Mouse (Mus musculus) brown adipose tissue, adult 24 weeks (tissue): ENCODE results near the gene Clpp. TPM values are rescaled to one million over a fixed set of nuclear protein-coding genes. Genes with fewer than 3 reads are reported as not detected.

Experiments
- H3K27ac ChIP-seq: fragments of 200-500 bp; replicated peaks from 2 replicates; pipeline ENCODE4 v1.5.1; 2012; ENCODE audit warnings: low read depth, mild to moderate bottlenecking, low read length
- H3K4me1 ChIP-seq: fragments of 200-500 bp; 2 replicates; pipeline ENCODE4 v1.6.1; 2012; ENCODE audit warnings: low read length, mixed read lengths; ENCODE audit not compliant: control insufficient read depth, insufficient read depth, insufficient read length
- H3K4me3 ChIP-seq: fragments of 200-500 bp; 2 replicates; pipeline ENCODE4 v1.5.1; 2012; ENCODE audit warnings: low read depth, mild to moderate bottlenecking, low read length, moderate library complexity; ENCODE audit not compliant: insufficient read depth
- polyA plus RNA-seq: library from polyadenylated mRNA; stranded (reverse); fragments of >200 nt; gene quantifications from 2 replicates; pipeline ENCODE4 v1.2.4, GENCODE M21; 2012; ENCODE audit not compliant: missing spikeins, insufficient read depth, insufficient read length

Gene Clpp
- polyA plus RNA-seq, 1 experiment = 175 TPM

DNA sequence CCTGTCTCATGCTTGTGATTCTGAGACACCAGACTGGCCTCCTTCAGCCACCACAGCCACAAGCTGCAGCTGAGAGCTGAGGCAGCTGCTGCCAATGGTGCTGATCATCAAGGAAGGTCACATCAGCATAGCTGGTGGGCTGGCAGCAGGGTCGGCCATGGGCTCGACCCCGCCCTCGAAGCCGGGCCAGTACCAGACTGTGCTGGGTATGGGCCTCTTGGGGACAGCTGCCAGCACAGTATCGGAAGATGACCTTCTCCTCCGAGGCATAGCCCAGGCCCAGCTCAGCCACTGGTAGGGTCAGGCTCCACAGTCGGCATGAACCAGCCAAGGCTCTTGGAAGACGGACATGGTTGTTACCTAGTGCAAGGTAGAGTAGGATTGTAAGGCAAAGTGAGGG, 9.3 kb downstream of the Clpp start:
- H3K4me3 ChIP-seq = no peak overlapping the region
- H3K4me1 ChIP-seq = no peaks in the 10 kb centered on the region
- no peak overlapping the region for H3K27ac ChIP-seq

DNA sequence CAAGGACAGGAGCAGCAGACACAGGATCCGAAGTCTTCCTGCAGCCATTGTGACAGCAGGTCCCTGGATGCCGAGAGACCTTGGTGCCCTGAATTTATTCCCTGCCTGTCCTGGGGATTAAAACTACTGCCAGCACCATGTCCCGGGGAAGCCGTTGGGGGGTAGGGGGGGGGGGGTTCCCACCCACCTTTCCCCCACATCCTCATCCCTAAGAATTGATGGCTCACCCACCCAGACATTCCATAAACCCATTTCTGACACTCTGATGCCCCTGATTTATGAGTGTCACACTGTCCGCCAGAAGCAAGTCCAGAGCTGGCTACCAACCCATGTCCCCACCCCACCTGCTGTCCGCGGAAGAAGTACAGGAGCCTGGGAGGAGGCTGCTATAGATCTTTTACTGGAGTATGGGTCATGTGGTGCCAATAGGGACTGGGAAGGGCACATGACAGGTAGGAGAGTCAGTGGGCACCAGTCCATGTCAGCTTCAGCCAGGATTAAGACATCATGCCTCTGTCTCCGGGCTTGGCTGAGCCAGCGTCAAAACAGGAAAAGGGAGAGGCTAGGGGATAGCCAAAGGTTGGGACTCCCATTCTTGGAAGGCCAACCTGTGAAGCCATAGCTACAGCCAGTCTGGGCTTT, 10.0 kb downstream of the Clpp start, which contains the start of gene Pspn:
Pspn (minus strand) TSS at position 51 of the 642 bp plus-strand sequence.
- H3K27ac ChIP-seq = no peak within 1 kb of the TSS
- no peak within 1 kb of the TSS for H3K4me3 ChIP-seq
- no peaks in the 10 kb centered on the region for H3K4me1 ChIP-seq

DNA sequence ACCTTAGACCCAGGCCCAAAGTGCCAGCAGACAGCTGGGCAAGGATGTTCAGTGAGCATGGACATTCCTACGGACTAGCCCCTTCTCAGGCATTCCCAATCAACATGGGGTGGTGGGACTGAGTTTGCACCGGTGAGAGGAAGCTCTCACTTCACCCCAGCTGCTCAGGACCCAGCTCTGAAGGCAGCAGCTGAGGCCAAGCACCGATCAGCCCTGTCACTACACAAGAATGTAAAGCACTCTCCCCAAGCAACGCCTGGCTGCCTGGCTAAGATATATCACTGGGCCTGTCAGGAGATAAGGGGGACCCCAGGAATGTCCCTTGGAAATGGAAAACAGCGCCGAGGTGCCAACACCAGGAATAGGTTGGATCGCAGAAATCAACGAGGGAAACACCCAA, 11.1 kb downstream of the Clpp start:
- Histone ChIP-seq H3K27ac (no peak overlapping the region), H3K4me3 (no peak overlapping the region), H3K4me1 (no peaks in the 10 kb centered on the region)

DNA sequence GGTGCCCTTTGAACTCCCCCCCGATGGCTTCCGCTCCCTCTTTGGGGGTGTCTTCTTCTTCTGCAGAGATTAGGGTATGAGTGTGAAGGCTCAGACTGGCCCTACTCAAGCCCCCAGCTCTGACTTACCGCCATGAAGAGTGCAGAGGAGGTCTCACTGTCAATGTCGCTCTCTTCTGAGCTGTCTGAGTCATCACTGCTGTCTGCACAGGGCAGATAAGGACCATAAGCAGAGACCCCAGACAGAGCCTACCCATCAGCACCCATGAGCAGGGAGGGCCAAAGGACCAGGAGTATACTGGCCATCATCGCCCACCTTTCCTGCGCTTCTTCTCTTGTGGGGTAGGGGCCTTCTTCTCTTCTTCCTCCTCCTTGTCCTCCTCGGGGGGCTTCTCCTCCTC, 13.9 kb downstream of the Clpp start:
- Histone ChIP-seq H3K27ac (no peak overlapping the region), H3K4me1 (no peaks in the 10 kb centered on the region), H3K4me3 (no peak overlapping the region)

DNA sequence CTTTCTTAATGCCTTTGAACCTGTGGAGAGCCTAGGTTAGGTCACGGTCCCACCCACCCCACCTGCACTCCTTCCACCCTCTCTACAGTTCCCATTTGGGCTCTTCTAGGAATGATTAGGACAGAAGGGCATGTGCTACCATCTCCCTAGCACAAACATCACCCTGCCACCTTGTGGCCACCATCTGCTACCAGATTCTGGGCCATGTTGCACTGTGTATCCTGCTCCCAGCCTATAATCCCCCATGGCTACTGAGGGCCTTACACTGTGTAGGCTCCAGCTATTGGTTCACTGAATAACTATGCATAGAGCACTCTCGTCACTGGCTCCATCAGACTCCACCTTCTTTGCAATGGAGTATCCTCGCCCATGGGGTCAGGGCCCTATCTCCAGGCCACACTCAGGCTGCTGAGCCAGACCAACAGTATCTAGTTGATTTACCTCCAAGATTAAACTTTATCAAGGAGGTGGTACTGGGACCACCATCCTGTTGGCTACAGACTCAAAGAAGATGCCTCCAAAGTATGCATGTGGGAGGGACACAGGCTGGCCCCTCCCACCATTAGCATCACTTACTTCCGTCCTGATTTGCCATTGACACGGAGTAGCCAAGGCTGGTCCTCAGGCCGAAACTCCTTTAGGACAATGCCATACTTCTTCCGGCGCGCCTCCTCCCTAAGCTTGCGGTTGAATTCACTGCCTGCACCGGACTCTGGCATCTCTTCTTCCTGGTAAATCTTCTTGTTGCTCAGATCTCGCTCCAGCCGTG, 17.2 kb downstream of the Clpp start:
- Histone ChIP-seq H3K4me1 (no peaks in the 10 kb centered on the region), H3K4me3 (no peak overlapping the region), H3K27ac (no peak overlapping the region)

DNA sequence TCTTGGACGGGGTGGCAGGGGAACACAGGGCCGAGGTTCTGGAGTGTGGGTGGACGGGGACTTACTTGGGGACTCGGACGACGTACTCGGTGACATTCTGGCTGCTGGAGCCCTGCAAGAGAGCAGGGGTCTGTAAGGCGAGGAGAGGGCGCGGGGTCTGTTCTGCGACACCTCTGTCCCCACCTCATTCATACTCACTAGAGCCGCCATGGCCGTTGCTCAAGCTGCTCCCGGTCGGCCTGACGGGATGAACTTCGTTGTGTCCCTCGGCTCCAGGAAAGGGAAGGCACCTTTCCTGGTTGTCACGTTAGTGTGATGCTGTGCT, 20.8 kb downstream of the Clpp start:
- Histone ChIP-seq H3K4me3 (peak overlapping the region; percentile 84), H3K27ac (peak overlapping the region; percentile 63), H3K4me1 (no peaks in the 10 kb centered on the region)

DNA sequence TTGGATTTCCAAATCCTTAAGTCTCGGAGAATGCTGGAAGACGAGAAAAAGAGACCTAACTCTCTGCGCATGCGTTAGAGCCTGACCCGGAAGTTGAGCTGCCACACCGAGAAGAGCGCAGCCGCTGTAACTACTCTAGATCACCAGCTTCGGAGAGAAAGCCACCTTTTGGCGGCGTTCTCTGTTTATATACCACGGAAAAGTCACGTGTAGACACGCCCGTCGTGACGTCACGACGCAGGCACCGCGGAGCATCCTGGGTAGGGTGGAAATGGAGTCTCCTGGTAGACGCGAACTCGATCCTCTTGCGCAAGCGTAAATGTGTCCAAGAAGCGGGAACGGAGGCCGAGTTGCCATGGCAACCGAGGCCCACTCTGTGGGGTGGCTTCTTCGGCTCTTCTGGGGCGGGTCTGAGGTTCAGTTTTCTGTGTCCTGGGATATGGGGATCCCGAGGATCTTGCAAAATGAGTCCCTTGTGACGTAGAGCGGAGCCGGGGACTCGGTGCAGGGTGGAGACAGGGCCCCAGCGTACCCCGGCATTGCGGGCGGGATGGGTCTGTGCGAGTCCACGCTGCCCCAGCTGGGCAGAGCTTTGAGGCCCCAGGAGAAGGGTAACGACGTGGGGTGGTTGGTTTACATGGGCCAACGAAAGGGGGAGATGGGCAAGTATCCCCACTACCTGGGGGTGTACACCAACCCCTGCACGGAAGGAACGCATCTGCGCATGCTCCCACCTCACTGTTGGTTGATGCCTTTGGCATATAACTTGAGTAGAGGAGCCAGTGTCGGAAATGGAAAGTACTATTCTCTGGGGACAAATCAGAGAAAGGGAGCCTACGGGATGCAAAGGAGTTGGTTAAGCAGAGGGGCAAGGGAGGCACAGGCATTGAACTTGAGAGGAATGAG, 21.4 kb downstream of the Clpp start, which contains the start of the genes Gtf2f1 and Gm17949:
Gtf2f1 (minus strand) TSS at position 53 of the 906 bp plus-strand sequence.
Gm17949 (plus strand) TSS at position 234 of the 906 bp plus-strand sequence.
- Histone ChIP-seq H3K4me1 (no peaks in the 10 kb centered on the region), H3K4me3 (peak within 1 kb of the TSS; percentile 84), H3K27ac (peak within 1 kb of the TSS; percentile 63)

DNA sequence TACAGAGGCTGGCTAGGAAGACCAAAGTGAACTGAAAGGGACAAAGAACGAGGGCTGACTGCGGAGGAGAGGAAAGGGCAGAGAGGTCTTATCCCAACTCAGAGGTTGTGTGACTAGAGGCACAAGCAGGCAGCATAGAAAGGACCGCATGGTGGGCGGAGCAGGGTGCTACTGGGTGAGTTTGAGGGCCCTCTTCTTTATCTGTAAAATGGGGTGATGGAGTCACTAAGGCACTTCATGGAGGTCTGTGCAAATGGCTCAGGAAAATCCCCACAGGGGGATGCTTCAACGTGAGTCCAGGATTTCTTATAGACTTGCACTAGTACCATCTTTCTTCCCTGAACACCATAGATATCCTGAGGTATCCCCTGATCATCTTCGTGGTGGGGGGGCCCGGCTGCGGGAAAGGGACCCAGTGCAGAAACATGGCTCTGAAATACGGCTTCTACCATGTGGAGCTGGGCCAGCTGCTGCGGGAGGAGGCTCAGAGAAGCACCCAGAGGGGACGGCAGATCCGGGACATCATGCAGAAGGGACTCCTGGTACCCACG, 22.2 kb downstream of the Clpp start:
- Histone ChIP-seq H3K4me1 (no peaks in the 10 kb centered on the region), H3K27ac (no peak overlapping the region)

DNA sequence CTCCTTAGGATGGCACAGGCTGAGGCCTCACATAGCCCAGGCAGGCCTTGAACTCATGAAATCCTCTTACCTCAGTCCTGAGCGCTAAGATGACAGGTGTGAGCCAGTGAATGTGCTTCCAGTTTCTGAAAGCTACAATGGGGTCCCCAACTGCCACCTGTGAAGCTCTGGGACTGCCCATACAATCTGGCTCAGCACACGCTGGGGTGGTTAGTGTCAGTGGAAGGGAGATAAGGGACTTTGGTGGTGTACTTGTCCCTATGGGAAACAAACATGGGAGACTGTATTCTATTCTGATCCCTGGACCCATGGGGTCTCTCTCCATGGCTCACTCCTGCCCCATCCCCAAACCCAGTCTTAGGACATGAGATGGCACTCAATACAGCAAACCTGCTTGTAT, 29.6 kb downstream of the Clpp start:
- H3K27ac ChIP-seq = no peak overlapping the region
- no peaks in the 10 kb centered on the region for H3K4me1 ChIP-seq
- H3K4me3 ChIP-seq = no peak overlapping the region

More for the DNA sequence above, 22.2 kb downstream of the Clpp start:
- H3K4me3 ChIP-seq = peak overlapping the region; percentile 68

DNA sequence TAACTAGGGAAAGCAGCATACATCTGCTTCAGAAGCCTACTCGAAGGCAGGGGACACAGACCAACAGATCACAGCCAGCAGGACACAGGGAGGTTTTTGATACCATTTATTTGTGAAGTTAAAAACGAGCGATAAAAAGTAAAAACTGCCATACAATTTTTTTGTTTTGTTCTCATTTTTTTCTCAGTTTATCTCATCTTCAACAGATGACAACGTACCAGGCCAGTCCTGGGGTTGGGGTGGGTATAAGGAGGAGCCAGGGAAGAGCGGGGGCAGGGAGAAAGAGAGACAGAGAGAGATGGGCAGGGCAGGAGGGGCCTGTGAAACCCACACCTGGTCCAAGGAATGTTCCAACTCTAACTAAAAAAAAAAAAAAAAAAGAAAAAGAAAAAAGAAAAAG, 30.9 kb downstream of the Clpp start:
- Histone ChIP-seq H3K4me3 (no peak overlapping the region), H3K4me1 (no peaks in the 10 kb centered on the region), H3K27ac (no peak overlapping the region)

DNA sequence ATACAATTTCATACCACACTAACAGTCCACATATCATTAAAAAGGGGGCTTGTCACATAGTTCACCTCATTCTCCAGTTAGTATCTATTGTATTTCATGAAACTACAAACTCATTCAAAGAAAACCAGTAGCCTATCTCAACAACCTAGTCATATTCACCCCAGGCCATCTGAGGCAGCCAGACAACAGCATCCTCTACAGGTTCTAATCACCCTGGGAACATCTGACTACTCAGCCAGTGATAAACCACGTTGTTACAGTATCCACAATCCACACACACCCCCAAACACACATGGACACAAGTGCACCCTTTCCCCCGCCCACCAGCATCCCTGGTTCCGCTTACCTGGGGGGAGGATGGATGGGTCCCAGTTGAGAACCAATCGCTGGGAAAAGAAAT, 37.4 kb downstream of the Clpp start:
- Histone ChIP-seq H3K4me3 (no peak overlapping the region), H3K4me1 (peaks cover 6% of the 10 kb centered on the region; the same call in 1 of the 2 replicates), H3K27ac (no peak overlapping the region)

DNA sequence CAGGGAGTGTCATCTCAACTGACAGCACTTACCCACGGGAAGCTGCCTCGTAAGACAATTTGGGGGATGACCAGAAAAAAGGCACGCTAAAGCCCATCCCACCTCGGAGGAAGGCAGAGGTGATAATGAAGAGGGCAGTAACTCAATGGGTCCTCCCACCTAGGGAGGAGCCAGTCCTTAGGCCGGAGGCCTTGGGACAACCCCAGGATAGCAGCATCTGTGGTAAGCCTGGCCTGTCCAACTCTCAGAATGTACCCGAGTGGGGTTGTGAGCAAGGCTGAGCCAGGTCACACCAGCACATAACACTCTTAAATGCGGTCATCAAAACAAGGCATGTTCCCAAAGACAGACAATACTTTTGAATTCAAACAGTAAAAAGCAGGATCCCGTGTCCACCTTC, 39.6 kb downstream of the Clpp start:
- Histone ChIP-seq H3K4me3 (peak overlapping the region; percentile 73), H3K4me1 (peaks cover 8% of the 10 kb centered on the region; the same call in 1 of the 2 replicates), H3K27ac (no peak overlapping the region)

DNA sequence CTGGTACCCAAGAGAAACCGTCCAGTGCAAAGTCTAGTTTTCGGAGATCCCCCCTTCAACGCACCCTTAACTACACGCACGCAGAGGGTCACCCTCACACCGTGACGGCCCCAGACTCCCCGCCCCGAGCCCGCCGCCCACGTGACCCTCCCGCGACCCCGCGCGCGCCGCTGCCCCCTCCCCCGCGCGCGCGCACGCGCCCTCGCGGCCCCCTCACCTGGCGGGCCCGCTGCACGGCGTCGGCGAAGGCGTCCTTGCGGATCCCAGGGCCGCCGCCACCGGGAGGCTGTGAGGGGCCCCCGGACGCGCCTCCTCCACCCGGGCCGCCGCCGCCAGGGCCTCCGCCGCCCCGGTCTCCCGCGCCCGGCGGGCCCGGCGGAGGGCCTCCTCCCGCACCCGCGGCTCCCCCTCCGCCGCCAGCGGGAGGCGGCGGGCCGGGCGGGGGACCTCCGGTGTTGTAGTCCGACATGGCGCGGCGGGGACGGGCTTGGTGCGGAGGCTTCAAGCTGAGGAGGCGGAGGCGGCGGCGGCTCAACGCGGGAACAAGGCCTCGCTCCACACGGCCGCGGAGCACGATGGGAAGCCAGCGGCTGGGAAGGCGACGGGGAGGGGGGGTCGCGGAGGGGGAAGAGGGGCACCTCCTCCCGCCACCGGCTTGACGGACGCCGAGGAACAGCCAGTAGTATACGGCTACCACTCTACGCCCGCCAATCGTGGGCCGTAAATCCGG, 41.0 kb downstream of the Clpp start, which contains the start of gene Khsrp:
Khsrp (minus strand) TSS at position 592 of the 730 bp plus-strand sequence.
- peaks cover 8% of the 10 kb centered on the region; the same call in 1 of the 2 replicates for H3K4me1 ChIP-seq
- peak within 1 kb of the TSS; percentile 73 for H3K4me3 ChIP-seq
- H3K27ac ChIP-seq = peak within 1 kb of the TSS; percentile 76
